Mouse (Mus musculus): ENCODE measurements around the gene Pofut2. TPM values are rescaled to one million over a fixed set of nuclear protein-coding genes. Genes with fewer than 3 reads are reported as not detected.

Pofut2 gene
- polyA plus RNA-seq, 1 experiment from 2014 or later: 57.5 TPM

DNA sequence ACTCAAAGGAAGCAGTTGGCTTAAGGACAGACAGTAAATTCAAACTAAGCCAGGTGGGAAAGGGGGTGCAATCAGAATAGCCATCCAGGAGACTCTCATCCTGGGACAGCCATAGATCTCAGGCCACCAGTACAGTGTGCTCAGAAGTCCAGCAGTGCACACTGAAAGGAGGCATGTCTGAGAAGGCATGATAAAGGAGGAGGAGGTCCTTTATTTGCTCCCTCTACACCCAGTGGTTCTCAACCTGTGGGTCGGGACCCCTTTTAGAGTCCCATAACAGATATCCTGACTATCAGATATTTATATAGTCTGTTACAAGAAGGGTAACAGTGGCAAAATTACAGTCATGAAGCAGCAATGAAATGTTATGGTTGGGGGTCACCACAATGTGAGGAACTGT lies 25.8 kb upstream of the Pofut2 start:
- Histone ChIP-seq H3K4me1 (no peaks in the 10 kb centered on the region), H3K27me3 (replicated peaks) (no peaks in the 10 kb centered on the region), H3K36me3 (no peaks in the 10 kb centered on the region), H3K4me2 (no peak overlapping the region), H3K4me3 (replicated peaks) (no peak overlapping the region), H3K9me3 (replicated peaks) (no peaks in the 10 kb centered on the region), H3K9ac (replicated peaks) (no peak overlapping the region), H3K27ac (replicated peaks) (no peak overlapping the region)
- 95% methylated on average over 1 of the region's 1 CpGs for WGBS
- no peak for ATAC-seq (ENCODE audit: low FRiP score)

GRCm38 (mm10) chr10:77234991-77235616 lies 23.9 kb upstream of the Pofut2 start:
- WGBS: 75% methylated on average over 12 of the region's 12 CpGs

DNA sequence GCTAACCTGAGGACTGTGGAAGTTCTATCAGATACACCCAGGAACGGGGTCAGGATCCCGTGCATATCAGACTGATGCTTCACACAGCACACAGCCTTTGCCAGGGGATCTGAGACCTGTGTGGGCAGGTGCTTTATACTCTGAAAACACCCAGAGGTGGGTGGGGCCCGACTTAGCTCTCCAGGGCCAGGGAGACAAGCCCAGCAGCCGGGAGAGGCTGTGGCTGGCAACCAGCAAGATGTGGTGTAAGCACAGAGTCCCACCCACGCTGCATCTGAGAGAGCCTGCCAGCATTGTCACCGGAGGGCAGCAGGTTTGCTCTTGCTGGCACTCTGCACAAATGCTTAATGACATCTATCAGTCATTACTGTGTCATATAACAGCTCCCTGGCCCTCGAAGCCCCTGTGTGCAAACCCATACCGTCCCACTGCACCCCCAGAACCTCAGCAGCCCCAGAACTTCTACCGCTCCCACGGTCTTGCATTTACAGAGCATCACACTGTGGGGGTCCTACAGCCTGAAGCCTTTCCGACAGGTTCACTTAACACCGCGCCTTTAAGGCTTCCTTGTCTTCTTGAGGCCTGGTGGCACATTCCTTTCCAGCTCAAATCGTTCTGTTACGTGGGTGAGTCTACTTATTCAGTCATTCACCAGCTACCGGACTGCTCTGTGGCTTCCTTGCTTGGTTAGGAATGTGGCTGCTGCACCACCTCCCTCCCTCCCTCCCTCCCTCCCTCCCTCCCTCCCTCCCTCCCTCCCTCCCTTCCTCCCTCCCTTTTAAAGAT lies 21.0 kb upstream of the Pofut2 start:
- H3K4me2 ChIP-seq: no peak overlapping the region
- no peak overlapping the region for H3K9ac ChIP-seq (replicated peaks)
- no peak for ATAC-seq (ENCODE audit: low FRiP score)
- H3K4me1 ChIP-seq: no peaks in the 10 kb centered on the region
- no peaks in the 10 kb centered on the region for H3K9me3 ChIP-seq (replicated peaks)
- H3K27ac ChIP-seq (replicated peaks): no peak overlapping the region
- H3K36me3 ChIP-seq: no peaks in the 10 kb centered on the region
- H3K27me3 ChIP-seq (replicated peaks): no peaks in the 10 kb centered on the region
- WGBS: 77% methylated on average over 16 of the region's 16 CpGs
- H3K4me3 ChIP-seq (replicated peaks): no peak overlapping the region

More at GRCm38 (mm10) chr10:77234991-77235616, 23.9 kb upstream of the Pofut2 start:
- Histone ChIP-seq H3K9ac (replicated peaks) (no peak overlapping the region), H3K27ac (replicated peaks) (no peak overlapping the region), H3K4me3 (replicated peaks) (no peak overlapping the region), H3K27me3 (replicated peaks) (no peaks in the 10 kb centered on the region), H3K4me2 (no peak overlapping the region), H3K36me3 (no peaks in the 10 kb centered on the region), H3K9me3 (replicated peaks) (no peaks in the 10 kb centered on the region), H3K4me1 (no peaks in the 10 kb centered on the region)
- no peak for ATAC-seq (ENCODE audit: low FRiP score)

- no peaks in the 10 kb centered on the region for H3K9me3 ChIP-seq (replicated peaks)
- no peak overlapping the region for H3K27ac ChIP-seq (replicated peaks)
- H3K9ac ChIP-seq (replicated peaks): no peak overlapping the region
- no peaks in the 10 kb centered on the region for H3K27me3 ChIP-seq (replicated peaks)
- ATAC-seq (ENCODE audit: low FRiP score): no peak
- no peak overlapping the region for H3K4me2 ChIP-seq
- no peaks in the 10 kb centered on the region for H3K4me1 ChIP-seq
- H3K36me3 ChIP-seq: no peaks in the 10 kb centered on the region
- H3K4me3 ChIP-seq (replicated peaks): no peak overlapping the region
- 90% methylated on average over 8 of the region's 8 CpGs for WGBS
Measured at GRCm38 (mm10) chr10:77240764-77241163, 18.3 kb upstream of the Pofut2 start.

DNA sequence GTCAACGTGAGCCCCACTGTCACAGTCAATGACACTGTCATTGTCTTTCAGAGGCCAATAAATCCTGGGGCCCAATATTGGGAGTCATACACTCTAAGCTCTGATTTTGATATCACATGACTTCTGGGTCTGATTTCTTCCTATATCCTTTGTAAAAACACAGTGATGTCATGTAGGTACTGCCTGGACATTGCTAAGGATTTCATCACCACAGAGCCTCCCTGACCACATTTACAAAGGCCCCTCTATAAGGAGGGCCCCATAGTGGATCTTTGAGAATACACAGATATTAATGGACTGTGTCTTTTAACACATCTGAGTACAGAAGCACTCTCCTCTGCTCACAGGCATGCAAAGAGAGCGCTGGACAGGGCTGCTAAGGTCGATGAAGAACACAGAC lies 16.6 kb upstream of the Pofut2 start:
- 85% methylated on average over 3 of the region's 3 CpGs for WGBS
- Histone ChIP-seq H3K9me3 (replicated peaks) (no peaks in the 10 kb centered on the region), H3K4me3 (replicated peaks) (no peak overlapping the region), H3K4me1 (no peaks in the 10 kb centered on the region), H3K27me3 (replicated peaks) (no peaks in the 10 kb centered on the region), H3K27ac (replicated peaks) (no peak overlapping the region), H3K9ac (replicated peaks) (no peak overlapping the region), H3K36me3 (no peaks in the 10 kb centered on the region), H3K4me2 (no peak overlapping the region)
- no peak for ATAC-seq (ENCODE audit: low FRiP score)

DNA sequence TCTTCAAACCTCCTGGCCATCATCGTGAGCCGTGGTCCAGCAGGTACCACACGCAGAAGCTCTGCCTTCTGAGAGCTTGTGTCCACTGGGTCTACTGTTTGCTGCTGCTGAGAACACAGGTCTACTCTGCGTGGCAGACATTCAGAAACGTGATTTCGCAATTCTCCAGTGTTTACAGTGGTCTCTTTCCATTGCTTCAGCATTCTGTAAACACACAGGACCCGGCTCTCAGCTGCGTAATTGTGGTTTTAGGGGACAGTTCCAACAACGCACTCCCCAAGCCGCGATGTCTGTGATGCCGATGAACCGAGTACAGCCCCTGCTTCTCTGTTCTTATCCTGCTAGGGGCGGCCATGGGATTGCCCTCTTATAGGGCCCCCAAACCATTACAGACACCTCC lies 16.1 kb upstream of the Pofut2 start:
- WGBS: 87% methylated on average over 14 of the region's 14 CpGs
- no peak overlapping the region for H3K4me2 ChIP-seq
- H3K4me1 ChIP-seq: no peaks in the 10 kb centered on the region
- H3K36me3 ChIP-seq: no peaks in the 10 kb centered on the region
- ATAC-seq (ENCODE audit: low FRiP score): no peak
- H3K27me3 ChIP-seq (replicated peaks): no peaks in the 10 kb centered on the region
- no peak overlapping the region for H3K9ac ChIP-seq (replicated peaks)
- no peak overlapping the region for H3K27ac ChIP-seq (replicated peaks)
- no peak overlapping the region for H3K4me3 ChIP-seq (replicated peaks)
- no peaks in the 10 kb centered on the region for H3K9me3 ChIP-seq (replicated peaks)

DNA sequence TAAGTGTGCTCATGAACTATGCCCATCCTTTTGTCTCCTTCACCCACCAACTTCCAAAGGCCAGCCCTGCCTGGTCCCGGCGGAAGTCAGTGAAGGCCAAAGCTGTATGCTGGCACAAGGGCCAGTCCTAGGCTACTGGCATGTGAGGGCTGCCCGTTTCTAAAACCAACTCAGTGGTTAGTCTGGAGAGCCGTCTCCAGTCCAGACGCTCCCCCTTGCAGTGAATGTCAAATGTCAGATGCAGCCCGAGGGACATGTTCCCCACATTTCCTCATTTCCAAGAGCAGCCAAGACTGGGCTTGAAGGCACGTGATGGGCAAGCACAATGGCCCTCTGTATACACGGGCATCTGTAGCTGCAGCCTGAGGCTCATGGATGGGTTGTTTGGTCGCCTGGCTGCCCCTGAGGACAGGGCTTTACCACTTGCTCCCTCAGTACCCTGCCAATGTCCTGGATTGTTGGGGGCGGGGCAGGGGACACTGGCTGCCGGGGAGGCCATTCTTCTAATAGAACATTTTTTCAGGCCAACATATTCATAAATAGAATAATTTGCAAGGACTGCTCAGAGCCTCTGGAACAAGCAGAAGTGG lies 15.4 kb upstream of the Pofut2 start:
- Histone ChIP-seq H3K4me1 (no peaks in the 10 kb centered on the region), H3K9me3 (replicated peaks) (no peaks in the 10 kb centered on the region), H3K36me3 (no peaks in the 10 kb centered on the region), H3K27me3 (replicated peaks) (no peaks in the 10 kb centered on the region), H3K9ac (replicated peaks) (no peak overlapping the region), H3K4me2 (no peak overlapping the region), H3K27ac (replicated peaks) (no peak overlapping the region), H3K4me3 (replicated peaks) (no peak overlapping the region)
- 73% methylated on average over 11 of the region's 11 CpGs for WGBS
- ATAC-seq (ENCODE audit: low FRiP score): no peak

DNA sequence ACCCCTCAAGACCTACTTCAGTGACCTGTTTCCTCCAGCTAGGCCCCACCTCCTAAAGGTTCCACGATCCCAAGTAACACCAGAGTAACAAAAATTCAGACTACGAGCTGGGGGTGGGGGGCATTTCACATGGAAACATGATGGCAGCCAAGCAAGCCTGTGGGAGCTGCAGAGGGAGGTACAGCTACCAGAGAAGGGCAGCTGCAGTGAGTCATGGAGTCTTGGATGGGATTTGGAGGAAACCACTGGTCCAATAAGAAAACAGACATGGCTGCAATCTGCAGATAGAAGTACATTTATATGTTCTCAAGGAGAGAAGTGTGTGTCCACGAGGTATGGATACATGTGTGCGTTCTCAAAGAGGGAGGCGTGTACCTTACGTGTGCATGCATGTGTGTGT lies 14.2 kb upstream of the Pofut2 start:
- no peak for ATAC-seq (ENCODE audit: low FRiP score)

DNA sequence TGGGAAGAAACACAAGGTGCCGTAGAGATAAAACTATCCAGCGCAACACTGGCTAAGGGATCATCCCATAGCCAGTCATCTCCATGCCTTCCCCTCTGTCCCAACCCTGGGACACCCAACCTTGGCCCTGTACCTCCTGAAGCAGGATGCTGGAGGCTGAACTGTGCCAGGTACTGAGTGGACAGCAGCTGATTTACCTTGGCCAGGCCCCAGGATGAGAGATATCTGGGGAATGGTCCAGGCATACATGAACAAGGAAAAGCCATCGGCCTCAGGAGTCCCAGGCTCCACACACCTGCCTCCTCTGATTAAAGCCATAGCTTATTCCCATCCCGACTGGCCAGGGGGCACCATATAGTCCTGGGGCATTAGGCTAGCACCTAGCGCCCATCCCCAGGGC lies 12.0 kb upstream of the Pofut2 start:
- Histone ChIP-seq H3K9me3 (replicated peaks) (no peaks in the 10 kb centered on the region), H3K27ac (replicated peaks) (no peak overlapping the region), H3K36me3 (no peaks in the 10 kb centered on the region), H3K4me3 (replicated peaks) (no peak overlapping the region), H3K9ac (replicated peaks) (no peak overlapping the region), H3K4me2 (no peak overlapping the region), H3K4me1 (peaks cover 15% of the 10 kb centered on the region), H3K27me3 (replicated peaks) (no peaks in the 10 kb centered on the region)
- ATAC-seq (ENCODE audit: low FRiP score): no peak
- 88% methylated on average over 5 of the region's 5 CpGs for WGBS

More for the DNA sequence above, 14.2 kb upstream of the Pofut2 start:
- no peaks in the 10 kb centered on the region for H3K9me3 ChIP-seq (replicated peaks)
- H3K4me3 ChIP-seq (replicated peaks): no peak overlapping the region
- no peak overlapping the region for H3K4me2 ChIP-seq
- no peaks in the 10 kb centered on the region for H3K4me1 ChIP-seq
- no peaks in the 10 kb centered on the region for H3K27me3 ChIP-seq (replicated peaks)
- H3K36me3 ChIP-seq: no peaks in the 10 kb centered on the region
- H3K27ac ChIP-seq (replicated peaks): no peak overlapping the region
- H3K9ac ChIP-seq (replicated peaks): no peak overlapping the region
- 95% methylated on average over 6 of the region's 6 CpGs for WGBS

GRCm38 (mm10) chr10:77247707-77248106 lies 11.3 kb upstream of the Pofut2 start:
- no peaks in the 10 kb centered on the region for H3K27me3 ChIP-seq (replicated peaks)
- no peak overlapping the region for H3K4me2 ChIP-seq
- peaks cover 21% of the 10 kb centered on the region for H3K4me1 ChIP-seq
- 77% methylated on average over 7 of the region's 7 CpGs for WGBS
- H3K9ac ChIP-seq (replicated peaks): no peak overlapping the region
- H3K4me3 ChIP-seq (replicated peaks): no peak overlapping the region
- no peak overlapping the region for H3K27ac ChIP-seq (replicated peaks)
- H3K36me3 ChIP-seq: no peaks in the 10 kb centered on the region
- ATAC-seq (ENCODE audit: low FRiP score): no peak
- no peaks in the 10 kb centered on the region for H3K9me3 ChIP-seq (replicated peaks)

DNA sequence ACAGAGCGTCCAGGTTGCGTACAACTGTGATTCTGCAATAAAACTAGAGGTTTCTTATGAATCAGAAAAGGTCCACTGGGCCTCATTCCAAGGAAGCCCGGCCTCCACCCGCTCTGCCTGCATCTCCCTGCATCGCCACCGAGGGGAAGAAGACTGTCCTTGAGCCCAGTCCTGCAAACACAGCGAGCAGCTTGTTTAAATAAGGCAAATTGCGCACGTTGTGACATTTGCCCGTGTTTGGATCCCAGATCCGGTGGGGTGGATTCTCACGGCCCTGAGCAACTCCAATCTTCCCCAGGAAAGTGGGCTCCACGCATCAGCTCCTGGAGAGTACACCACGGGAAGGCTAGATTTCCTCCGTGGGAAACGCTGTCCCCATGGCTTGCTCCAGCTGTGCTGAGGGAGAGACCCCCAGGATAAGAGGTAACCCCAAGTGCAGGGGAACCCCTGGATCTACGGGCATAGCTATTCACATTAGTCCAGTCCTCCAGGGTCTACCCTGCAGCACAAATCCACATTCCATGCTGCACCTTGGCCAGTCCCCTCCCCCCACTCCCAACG lies 7.7 kb upstream of the Pofut2 start:
- peak overlapping the region; percentile 9 for H3K4me2 ChIP-seq
- no peak for ATAC-seq (ENCODE audit: low FRiP score)
- H3K27me3 ChIP-seq (replicated peaks): no peaks in the 10 kb centered on the region
- peaks cover 31% of the 10 kb centered on the region for H3K4me1 ChIP-seq
- H3K9me3 ChIP-seq (replicated peaks): no peaks in the 10 kb centered on the region
- H3K36me3 ChIP-seq: no peaks in the 10 kb centered on the region
- H3K4me3 ChIP-seq (replicated peaks): no peak overlapping the region
- 60% methylated on average over 18 of the region's 18 CpGs for WGBS
- H3K27ac ChIP-seq (replicated peaks): no peak overlapping the region
- no peak overlapping the region for H3K9ac ChIP-seq (replicated peaks)

All from neural tube, embryonic 15.5 days (tissue).